Mouse (Mus musculus): ENCODE results near the gene Angptl7.

Angptl7 gene

DNA sequence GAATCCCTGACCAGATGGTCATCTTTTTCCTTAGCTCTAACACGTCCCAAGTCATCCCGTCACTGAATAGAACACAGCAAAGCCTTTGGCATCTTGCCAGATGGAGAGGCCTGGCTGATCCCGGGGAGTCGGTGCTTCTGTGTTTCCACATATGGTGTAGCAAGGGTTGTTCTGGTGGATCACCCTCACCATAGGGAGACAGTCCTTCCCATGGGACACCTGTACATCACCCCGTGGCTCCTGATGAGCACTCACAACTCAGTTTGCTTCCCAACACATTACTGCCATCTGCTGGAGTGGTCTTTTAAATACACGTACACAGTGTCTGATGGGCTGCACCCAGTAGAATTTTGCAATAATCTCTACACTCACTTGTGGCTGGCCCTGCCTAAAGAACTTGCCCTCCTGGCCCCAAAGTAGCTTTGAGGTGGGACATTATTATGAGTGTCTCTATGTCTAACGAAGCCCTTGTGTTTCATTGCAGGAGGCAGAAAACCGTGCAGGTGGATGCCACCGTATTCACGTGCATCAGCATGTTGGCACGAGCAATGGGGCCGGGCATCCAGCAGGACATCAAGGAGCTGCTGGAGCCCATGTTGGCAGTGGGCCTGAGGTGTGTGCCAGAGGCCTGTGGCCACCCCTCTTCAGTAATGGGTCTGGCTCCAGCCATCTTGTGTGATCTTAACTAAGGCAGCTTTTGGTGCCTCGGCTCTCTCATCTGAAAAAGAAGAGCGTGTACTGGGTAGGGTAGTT, 36.9 kb downstream of the Angptl7 start:
- in situ Hi-C loops (cut with MboI; ENCODE audit: low pct_unique_long_range_greater_than_20kb in 1 of 2, low sequenced_read_pairs in 2 of 2, unreplicated experiment in 1 of 2) = no loop called here

DNA sequence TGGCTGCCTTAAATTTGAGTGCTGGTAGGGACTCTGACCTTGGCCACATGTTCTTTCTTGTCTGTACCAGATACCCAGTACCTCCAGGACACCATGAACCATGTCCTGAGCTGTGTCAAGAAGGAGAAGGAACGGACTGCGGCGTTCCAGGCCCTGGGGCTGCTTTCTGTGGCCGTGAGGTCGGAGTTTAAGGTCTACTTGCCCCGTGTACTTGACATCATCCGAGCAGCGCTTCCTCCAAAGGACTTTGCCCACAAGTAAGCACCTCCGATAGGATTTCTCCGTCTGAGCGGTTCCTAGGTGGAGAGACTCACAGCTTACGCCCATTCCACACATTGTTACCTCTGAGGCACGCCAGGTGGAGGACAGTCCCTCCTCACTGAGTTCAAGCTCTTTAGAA, 37.5 kb downstream of the Angptl7 start:
- in situ Hi-C loops (cut with MboI; ENCODE audit: low pct_unique_long_range_greater_than_20kb in 1 of 2, low sequenced_read_pairs in 2 of 2, unreplicated experiment in 1 of 2) = no loop called here

DNA sequence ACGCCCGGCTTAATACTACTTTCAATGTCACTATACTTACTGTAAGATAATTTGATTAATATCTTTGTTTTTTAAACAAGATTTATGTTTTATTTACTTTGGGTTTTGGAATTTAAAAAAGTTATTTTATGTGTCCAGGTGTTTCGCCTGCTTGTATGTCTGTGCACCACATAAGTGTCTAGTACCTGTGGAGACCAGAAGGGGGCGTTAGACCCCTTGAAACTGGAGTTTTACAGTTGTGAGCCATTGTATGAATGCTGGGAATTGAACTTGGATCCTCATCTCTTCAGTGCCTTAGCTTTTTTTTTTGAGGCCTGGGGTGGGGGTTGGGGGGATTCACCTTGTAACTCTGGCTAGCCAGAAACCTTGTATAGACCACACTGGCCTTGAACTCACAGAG, 38.5 kb downstream of the Angptl7 start:
- in situ Hi-C loops (cut with MboI; ENCODE audit: low pct_unique_long_range_greater_than_20kb in 1 of 2, low sequenced_read_pairs in 2 of 2, unreplicated experiment in 1 of 2) = no loop called here

DNA sequence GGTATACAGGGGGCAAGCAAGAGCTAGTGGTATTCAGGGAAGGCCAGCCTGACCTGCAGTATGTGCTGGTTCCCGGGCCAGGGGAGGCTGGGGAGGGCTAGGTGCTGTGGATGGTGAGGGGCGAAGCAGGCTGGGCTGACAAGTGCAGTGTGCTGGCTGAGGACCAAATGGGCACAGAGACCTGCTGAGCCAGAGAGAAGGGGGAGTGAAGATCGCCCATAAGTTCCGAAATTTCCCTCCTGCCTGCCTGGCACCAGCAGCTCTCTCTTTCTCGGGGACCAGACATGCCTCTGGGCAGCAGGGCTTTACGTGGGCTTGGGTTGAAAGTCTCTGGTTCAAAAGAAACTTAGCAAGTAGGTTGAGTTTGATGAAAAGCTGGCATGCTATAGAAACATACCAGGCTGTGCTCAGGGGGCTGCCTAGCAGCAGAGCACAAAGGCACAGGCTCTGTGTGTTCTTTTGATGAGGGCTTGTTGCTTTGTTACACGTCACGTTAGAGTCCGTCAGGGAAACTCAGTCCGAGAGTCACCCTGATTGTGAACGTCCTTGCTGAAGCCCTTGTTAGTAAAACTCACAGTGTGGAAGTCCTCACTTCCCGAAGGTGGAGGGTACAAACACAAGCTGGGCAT, 39.5 kb downstream of the Angptl7 start:
- in situ Hi-C loops (cut with MboI; ENCODE audit: low pct_unique_long_range_greater_than_20kb in 1 of 2, low sequenced_read_pairs in 2 of 2, unreplicated experiment in 1 of 2) = no loop called here

DNA sequence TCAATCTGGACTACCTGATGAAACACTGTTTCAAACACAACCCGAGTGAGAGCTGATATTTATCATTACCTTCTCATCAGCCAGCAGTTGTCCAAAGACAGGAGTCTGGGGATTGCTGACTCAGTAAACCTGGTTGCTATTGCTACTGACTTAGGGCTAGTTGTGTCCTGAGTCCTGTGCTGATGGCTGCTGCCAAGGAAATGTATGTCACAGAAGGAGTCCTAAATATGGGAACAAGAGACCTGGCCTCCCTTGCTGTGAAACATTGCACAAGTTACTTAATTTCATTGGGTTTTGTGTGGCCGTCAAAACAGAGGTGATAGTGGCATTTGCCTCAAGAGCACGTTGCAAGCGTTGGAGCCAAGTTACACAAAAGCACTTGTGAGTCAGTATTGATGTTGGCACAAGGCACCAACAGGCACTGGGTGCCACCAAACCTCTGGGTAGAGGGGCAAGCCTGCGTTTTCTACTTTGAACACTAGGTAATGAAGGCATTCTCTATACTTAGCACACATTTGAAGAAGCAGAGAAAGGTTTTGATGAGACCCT, 44.7 kb downstream of the Angptl7 start:
- in situ Hi-C loops (cut with MboI; ENCODE audit: low pct_unique_long_range_greater_than_20kb in 1 of 2, low sequenced_read_pairs in 2 of 2, unreplicated experiment in 1 of 2) = no loop called here

DNA sequence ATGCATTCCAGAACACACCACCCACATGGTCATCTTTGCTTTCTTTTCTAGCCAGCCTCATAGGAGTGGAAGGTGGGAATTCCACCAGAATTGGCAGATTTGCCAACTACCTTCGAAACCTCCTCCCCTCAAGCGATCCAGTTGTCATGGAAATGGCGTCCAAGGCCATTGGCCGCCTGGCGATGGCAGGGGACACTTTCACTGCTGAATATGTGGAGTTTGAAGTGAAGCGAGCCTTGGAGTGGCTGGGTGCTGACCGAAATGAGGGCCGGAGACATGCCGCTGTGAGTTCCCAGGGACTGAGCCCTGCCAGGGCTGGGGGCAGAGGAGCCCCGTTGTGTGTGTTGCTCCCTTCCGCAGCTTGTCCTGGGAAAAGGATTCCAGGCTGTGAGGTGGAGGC, 46.6 kb downstream of the Angptl7 start:
- in situ Hi-C loops (cut with MboI; ENCODE audit: low pct_unique_long_range_greater_than_20kb in 1 of 2, low sequenced_read_pairs in 2 of 2, unreplicated experiment in 1 of 2) = no loop called here

DNA sequence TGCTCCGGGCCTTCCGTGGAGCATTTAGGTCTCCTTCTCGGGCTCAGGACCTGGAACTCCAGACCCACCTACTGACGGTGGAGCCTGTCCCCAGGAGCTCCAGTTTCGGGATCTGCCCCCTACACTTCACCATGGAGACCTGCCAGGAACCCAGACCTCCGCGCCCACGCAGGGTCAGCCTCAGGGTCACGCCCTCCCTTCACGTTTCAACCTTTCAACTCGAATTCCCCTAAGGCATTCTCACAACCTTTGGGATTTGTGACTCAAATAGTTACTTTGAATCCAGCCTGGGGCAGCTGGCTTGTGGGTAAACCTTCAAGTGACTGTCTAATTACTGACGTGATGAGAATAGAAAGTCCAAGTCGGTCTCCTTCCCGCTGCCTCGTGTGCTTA, 51.4 kb downstream of the Angptl7 start:
- in situ Hi-C loops (cut with MboI; ENCODE audit: low pct_unique_long_range_greater_than_20kb in 1 of 2, low sequenced_read_pairs in 2 of 2, unreplicated experiment in 1 of 2) = no loop called here

DNA sequence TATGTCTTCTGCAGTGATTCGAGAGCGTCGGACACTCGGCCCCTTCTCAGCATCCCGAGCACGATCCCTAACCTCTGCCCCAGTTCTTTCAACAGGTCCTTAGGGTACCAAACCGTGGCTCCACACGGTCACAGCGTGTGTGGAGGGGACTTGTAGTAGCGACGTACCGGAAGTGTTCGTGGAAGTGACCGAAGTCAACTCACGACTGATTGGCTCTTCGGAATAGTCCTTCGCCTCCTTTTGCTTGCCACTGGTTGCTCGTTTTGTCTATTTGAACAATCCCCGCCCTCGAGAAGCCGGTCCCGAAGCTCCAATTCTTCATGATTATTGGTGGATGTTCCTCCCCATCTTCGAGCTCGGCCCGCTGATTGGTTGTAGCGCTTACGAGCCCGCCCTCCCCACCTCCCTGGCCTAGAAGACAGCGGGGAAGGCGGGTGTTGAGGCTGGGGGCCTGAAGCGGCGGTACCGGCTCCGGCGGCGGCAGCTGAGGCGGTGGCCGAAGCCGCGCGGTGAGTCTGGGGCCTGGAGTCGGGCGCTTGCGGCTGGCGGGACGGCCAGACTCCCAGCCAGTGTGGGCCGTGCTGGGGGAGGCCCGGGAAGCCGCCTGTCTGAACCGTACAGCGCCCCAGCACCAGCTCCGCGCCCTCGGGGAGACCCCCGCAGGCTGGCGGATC, 51.9 kb downstream of the Angptl7 start, which contains the start of gene Mtor:
TSS of gene Mtor (plus strand) at position 433 of the 674 bp plus-strand sequence.
- in situ Hi-C loops (cut with MboI; ENCODE audit: low pct_unique_long_range_greater_than_20kb in 1 of 2, low sequenced_read_pairs in 2 of 2, unreplicated experiment in 1 of 2) = no loop called here

Data from mouse embryonic stem cell (cell line).